Mouse (Mus musculus) lung, postnatal 4 days (tissue): ENCODE data around the gene Flii.

ENCODE experiments used
- DNase-seq, 2 experiments: peaks; one replicate each; pipeline ENCODE4 v3.0.0; 2021

The Flii gene

DNA sequence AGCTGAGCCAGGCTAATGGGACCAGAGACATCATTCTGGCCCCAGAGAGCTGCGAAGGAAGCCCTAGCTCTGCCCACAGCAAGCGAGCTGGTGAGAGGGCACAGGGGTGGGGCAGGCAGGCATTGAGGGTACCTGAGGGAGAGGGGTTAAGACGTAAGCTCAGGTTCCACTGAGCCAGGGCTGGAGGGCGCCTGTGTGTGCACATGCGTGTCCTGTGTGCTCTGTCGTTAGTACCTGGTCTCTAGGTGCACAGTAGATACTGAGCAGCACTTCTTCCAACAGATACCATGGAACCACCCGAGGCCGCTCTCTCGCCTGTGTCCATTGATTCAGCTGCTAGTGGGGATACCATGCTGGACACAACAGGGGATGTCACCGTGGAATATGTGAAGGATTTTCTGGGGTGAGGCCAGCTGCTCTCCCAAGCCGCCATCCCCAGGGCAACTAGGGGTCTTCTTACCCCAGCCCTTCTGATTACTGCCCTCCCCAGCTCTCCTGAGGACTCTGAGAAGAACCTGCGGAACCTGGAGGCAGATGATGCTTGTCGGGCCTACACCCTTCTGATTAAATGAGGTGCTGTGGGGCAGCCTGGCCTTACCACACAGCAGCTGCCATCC is 14.3 kb downstream of the Flii start:
- peak in 1 of 2 experiments; percentile 24 for DNase-seq

GRCm38 (mm10) chr11:60712040-60712439 is 15.0 kb downstream of the Flii start:
- peak in 1 of 2 experiments; percentile 24 for DNase-seq

DNA sequence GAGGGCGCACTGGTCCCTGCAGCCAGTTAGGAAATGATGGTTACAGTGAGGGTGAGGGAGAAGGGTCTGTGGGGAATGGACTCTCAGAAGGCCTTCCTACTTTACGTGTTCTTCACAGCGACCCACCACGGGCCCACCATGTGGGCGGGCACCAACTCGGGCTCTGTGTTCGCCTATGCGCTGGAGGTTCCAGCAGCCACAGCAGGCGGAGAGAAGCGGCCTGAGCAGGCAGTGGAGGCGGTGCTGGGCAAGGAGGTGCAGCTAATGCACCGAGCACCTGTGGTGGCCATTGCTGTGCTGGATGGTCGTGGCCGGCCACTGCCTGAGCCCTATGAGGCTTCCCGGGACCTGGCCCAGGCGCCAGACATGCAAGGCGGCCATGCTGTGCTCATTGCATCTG is 15.8 kb downstream of the Flii start:
- peak in 1 of 2 experiments; percentile 21 for DNase-seq

DNA sequence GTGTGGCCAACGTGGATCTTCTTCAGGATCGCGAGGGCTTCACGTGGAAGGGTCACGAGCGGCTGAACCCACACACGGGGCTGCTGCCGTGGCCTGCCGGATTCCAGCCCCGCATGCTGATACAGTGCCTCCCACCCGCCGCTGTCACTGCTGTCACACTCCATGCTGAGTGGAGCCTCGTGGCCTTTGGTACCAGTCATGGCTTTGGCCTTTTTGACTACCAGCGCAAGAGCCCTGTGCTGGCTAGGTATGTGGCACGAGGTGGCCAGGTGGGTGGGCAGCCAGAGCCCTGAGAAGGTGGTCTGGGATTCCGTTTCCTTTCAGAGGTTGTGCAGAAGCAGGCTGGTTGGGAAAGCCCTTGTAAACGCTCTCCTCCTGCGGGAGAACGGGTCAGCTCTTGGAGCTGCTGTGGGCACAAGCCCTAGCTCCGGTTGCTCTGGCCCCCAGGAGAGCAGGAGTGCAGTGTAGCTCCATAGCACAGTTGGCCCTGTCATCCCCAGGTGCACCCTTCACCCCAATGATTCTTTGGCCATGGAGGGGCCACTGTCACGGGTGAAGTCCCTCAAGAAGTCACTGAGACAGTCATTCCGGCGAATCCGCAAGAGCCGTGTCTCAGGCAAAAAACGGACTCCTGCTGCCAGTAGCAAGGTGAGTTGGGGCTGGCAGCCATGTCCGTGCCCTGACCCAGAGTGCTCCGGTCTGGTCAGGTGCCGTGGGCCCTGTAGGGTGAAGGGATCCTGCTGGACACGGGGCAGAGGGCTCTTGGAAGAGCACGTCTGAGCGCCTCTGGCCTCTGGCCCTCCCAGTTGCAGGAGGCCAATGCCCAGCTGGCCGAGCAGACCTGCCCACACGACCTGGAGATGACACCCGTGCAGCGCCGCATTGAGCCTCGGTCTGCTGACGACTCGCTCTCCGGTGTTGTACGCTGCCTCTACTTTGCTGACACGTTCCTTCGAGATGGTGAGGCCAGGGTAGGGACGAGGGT is 17.3 kb downstream of the Flii start:
- DNase-seq = peak in 1 of 2 experiments; percentile 19

- peak in 1 of 2 experiments; percentile 17 for DNase-seq
Observed at GRCm38 (mm10) chr11:60708631-60709030, 18.4 kb downstream of the Flii start.

DNA sequence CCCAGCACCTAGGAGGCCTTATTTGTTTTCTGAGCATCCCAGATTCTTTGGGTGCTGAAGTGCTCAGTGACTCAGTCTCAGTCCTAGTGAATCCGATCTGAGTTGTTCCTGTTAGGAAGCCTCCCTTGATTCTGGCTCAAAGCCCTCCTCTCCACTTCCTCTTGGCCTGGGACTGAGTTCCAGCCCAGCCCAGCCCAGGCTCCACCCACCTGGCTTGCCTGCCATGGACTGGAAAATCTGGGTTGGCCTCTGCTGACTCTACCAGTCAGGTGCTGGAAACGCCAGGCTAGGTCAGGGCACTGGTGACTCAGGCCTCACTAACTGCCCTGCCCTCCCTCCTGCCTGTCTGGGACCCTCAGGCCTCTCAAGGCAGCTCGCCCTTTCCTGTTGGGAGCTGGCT is 19.4 kb downstream of the Flii start:
- DNase-seq = peak; percentile 82 to 86

DNA sequence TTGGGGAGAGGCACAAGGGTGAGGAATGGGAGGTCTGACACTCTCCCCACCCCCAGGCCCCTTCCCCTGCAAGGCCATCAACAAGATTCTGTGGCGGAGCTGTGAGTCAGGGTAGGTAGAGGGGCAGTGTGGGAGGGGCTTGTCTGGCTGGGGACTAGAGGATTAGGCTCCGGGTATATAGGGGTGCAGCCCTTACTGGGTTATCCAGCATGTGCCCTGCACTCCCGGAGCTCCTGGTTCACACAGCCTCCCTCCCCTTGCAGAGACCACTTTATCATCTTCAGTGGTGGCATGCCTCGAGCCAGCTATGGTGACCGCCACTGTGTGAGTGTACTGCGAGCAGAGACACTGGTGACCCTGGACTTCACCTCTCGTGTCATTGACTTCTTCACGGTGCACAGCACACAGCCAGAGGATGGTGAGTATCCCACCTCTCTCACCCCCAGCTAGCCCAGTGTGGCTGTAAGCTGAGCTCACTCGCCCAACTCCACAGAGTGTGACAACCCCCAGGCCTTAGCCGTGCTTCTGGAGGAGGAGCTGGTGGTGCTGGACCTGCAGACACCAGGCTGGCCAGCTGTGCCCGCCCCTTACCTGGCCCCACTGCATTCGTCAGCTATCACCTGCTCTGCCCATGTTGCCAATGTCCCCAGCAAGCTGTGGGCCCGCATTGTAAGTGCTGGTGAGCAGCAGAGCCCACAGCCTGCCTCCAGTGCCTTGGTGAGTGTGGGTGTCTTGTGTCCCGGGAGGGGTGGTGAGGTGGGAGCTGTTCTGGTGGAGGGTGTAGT is 20.2 kb downstream of the Flii start:
- peak in 1 of 2 experiments; percentile 22 for DNase-seq

DNA sequence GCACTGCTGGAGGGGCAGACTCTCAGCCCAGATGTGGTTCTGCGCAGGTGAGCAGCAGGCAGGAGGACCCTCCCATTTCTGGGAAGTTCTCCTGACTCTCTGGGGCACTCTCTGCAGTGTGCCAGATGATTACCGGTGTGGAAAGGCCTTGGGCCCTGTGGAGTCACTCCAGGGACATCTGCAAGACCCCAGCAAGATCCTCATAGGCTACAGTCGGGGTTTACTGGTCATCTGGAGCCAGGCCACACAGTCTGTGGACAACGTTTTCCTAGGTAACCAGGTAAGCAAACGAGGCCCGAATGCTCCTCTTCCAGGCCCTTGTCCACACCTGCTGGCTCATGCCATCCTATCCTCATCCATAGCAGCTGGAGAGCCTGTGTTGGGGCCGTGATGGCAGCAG is 21.0 kb downstream of the Flii start:
- peak in 1 of 2 experiments; percentile 19 for DNase-seq

DNA sequence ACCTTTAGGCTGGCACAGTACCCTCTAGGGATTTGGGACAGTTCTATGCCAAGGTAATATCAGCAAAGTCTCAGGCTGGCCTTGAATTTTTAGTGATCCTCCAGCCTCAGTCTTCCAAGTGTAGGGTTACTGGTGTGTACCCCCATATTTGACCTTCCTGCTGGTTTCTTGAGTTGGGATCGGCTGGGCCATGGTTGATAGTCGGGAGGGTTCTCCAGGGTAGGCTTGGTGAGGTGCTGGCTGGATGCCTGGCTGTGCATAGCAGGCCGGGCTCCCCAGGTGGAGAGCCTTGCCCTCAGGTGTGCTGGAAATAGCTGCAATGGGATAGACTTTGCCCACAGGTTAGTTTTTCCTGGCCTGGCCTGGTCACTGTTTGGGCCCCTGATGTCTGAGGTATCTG is 21.8 kb downstream of the Flii start:
- peak in 1 of 2 experiments; percentile 15 for DNase-seq

DNA sequence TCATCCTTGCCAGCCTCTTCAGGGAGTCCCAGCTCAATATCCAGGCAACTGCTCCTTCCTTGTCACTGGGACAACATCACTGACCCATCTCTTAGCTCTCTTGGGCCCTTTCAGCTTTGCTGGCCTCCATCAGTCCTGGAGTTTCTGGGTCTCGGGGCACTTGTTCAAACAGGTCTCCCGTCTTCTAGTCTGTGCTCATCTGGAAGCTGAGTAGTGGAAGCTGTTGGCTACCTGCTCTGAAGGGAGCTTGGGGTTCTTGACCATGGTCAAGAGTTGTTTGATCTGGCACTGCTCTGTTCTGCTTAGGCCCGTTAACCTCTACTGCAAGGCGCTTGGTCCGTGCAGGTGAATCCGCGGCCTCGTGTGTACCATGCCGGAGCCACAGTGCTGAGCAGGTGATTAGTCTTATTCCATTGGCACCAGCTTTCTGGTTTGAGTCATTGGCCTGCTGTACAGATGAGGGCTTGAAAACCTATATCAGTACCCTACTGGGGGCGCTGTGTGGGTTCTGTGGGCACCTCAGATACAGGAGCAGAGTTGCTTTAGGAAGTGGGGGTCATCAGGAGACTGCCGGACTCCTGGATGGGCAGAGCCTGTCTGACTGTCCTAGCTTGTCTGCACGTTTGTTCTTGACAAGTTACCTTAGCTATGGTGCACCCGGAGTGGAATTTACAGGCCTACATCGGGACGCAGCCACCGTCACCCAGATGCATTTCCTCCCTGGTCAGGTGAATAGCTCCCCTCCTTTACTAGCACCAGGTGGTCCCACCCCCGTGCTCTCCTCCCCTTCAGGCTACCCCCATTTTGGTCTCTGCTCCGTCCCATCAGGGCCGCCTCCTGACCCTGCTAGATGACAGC is 22.8 kb downstream of the Flii start:
- peak in 1 of 2 experiments; percentile 19 for DNase-seq

DNA sequence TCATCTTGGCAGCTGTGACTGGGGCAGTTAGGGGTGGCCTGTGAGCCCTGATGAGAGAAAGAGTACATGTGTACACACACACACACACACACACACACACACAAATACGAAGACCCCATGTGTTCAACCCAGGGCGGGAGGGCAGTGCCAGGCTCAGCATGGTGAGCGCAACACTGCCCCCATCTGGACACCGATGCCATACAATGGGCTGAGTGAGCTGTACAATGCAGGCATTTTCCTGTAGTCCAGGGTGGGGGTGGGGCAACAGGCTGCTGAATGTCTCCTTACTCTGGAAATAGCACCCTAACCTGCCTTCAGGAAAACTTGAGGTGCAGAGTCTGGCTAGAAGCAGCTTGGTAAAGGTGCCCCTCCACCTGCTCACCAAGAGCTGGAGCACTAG is 23.9 kb downstream of the Flii start:
- DNase-seq = peak; percentile 74 to 80

GRCm38 (mm10) chr11:60701611-60702010 is 25.5 kb downstream of the Flii start:
- DNase-seq = peak; percentile 4 to 23

GRCm38 (mm10) chr11:60700320-60701185 is 26.5 kb downstream of the Flii start:
- peak; percentile 4 to 19 for DNase-seq

GRCm38 (mm10) chr11:60699524-60700075 is 27.5 kb downstream of the Flii start, which contains the start of gene Llgl1:
Gene Llgl1 (plus strand): TSS chr11:60699723.
- peak; percentile 88 to 95 for DNase-seq

GRCm38 (mm10) chr11:60698806-60699523 is 28.1 kb downstream of the Flii start:
- peak; percentile 85 to 89 for DNase-seq

GRCm38 (mm10) chr11:60697561-60697960 is 29.5 kb downstream of the Flii start:
- DNase-seq = no peak

DNA sequence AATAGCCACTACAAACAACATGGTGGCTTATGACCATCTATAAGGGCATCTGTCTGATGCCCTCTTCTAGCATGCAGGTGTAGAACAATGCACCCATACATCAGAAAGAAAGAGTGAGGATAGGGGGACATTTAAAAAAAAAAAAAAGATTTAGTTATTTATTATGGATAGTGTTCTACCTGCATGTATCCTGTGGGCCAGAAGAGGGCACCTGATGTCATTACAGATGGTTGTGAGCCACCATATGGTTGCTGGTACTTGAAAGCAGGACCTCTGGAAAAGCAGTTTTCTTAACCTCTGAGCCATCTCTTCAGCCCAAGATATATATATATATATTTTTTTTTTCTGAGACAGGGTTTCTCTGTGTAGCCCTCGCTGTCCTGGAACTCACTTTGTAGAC is 30.9 kb downstream of the Flii start:
- no peak for DNase-seq
